ENCODE assay signal across 27 mouse cellular contexts in the genomic region with DNA sequence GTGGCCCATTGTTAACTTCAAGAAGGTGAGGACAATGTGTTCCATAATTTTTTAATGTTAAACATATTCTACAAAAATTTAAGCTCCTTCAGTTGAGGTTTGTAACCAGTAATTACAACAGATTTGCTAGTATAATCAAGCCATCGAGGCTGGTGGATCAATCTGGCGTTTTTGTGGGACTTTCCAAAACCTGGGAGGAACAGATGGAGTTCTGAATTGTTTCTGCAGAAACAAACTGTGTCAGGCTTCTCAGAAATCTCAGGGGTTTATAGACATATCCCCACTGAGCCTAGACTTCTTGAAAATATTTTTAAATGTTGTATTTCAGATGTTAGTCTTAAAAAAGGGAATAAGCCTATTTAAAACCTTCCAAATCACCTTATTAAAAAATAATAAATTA. TPM values are rescaled to one million over a fixed set of nuclear protein-coding genes. Genes with fewer than 3 reads are reported as not detected.
DNase-seq lines count a peak whose midpoint lies in the region.
"Had no signal": no experiment of that assay in that cellular context is flagged by ENCODE, and none has a peak within 500 bp of the region (broad histone marks: within the 10 kb centered on the region; RNA-seq: fewer than 3 reads in every experiment).

No protein-coding gene starts in this region.

- no peaks in the 10 kb centered on the region for H3K4me1 ChIP-seq in heart, embryonic 10.5 days
- H3K4me1 ChIP-seq: embryonic facial prominence, embryonic 12.5 days; heart, embryonic 12.5 days; hindbrain, embryonic 10.5 days; intestine, embryonic 15.5 days; kidney, embryonic 15.5 days; limb, embryonic 15.5 days; midbrain, embryonic 12.5 days had no signal

- WGBS in heart, embryonic 10.5 days = 85% methylated on average over 2 of the region's 2 CpGs

- H3K27me3 ChIP-seq in heart, embryonic 10.5 days (ENCODE audit: insufficient read depth, poor library complexity, severe bottlenecking) = no peaks in the 10 kb centered on the region
- H3K27me3 ChIP-seq: embryonic facial prominence, embryonic 12.5 days; heart, embryonic 12.5 days; intestine, embryonic 15.5 days; kidney, embryonic 15.5 days; limb, embryonic 15.5 days; midbrain, embryonic 12.5 days had no signal

- DNase-seq in cerebellum, postnatal 10 days = peak; percentile 17 to 32
- DNase-seq in cerebellum, adult 18-20 months = no peak
- DNase-seq in heart, adult 11 months = peak; percentile 3
- no peak for DNase-seq in heart, embryonic 10.5 days (ENCODE audit: low spot score)
- DNase-seq in layer of hippocampus, adult 18-20 months (ENCODE audit: low spot score in 2 of 2) = peak; percentile 60 to 85
- peak; percentile 40 to 52 for DNase-seq in layer of hippocampus, postnatal 36 days
- no peak for DNase-seq in spleen, postnatal 14 days (ENCODE audit: low spot score in 2 of 2)
- DNase-seq in heart, adult 9 months (ENCODE audit: low spot score in 2 of 2) = no peak
- DNase-seq: adrenal gland, postnatal 14 days; cerebellum, adult 11-12 months; cerebellum, postnatal 25 days; heart, postnatal 10 days; kidney, postnatal 36 days; lung, embryonic 14.5 days; right cerebral cortex, postnatal 25 days; thymus, adult 2 months; thymus, postnatal 4 days had no signal

- no peaks in the 10 kb centered on the region for H3K9me3 ChIP-seq in heart, embryonic 10.5 days
- H3K9me3 ChIP-seq: intestine, embryonic 15.5 days; limb, embryonic 15.5 days had no signal

- H3K36me3 ChIP-seq in heart, embryonic 10.5 days = no peaks in the 10 kb centered on the region
- H3K36me3 ChIP-seq: embryonic facial prominence, embryonic 12.5 days; heart, embryonic 12.5 days; hindbrain, embryonic 10.5 days; intestine, embryonic 15.5 days; kidney, embryonic 15.5 days; limb, embryonic 15.5 days; midbrain, embryonic 12.5 days had no signal

- H3K4me3 ChIP-seq in heart, embryonic 10.5 days = no peak overlapping the region
- H3K4me3 ChIP-seq: embryonic facial prominence, embryonic 12.5 days; heart, embryonic 12.5 days; hindbrain, embryonic 10.5 days; intestine, embryonic 15.5 days; kidney, embryonic 15.5 days; limb, embryonic 15.5 days; midbrain, embryonic 12.5 days had no signal

- H3K27ac ChIP-seq in heart, embryonic 10.5 days = no peak overlapping the region
- H3K27ac ChIP-seq: embryonic facial prominence, embryonic 12.5 days; hindbrain, embryonic 10.5 days; intestine, embryonic 15.5 days; kidney, embryonic 15.5 days; limb, embryonic 15.5 days; liver, embryonic 14.5 days; midbrain, embryonic 12.5 days had no signal

RNA-seq across cellular contexts. Expression of gene Ppp1r3g, which starts 20.6 kb away (rescaled TPM):
- 6.2 and 7.6 TPM in 2 replicates for polyA plus RNA-seq in heart, embryonic 10.5 days (2016; fragmentation: Nextera tagmentation; extraction: Ambion mirVana)
- total RNA-seq in layer of hippocampus, adult 18-20 months (2021) = 10 to 100 TPM; 15.1 to 18.3 TPM
- 10 to 100 TPM; 10.7 to 13.6 TPM for total RNA-seq in layer of hippocampus, postnatal 36 days (2021)
- total RNA-seq: megakaryocyte, adult 5-6 weeks had no signal
- polyA plus RNA-seq: gonadal fat pad, adult 2 months; thymus, adult 2 months had no signal

RNA-seq across cellular contexts. Expression of gene Rpp40, which starts 31.8 kb away (rescaled TPM):
- polyA plus RNA-seq in heart, embryonic 10.5 days (2016; fragmentation: Nextera tagmentation; extraction: Ambion mirVana) = 16.6 and 21.9 TPM in 2 replicates
- total RNA-seq in layer of hippocampus, adult 18-20 months (2021) = 1 to 10 TPM; 6.1 to 10.0 TPM
- 1 to 10 TPM; 6.2 to 9.1 TPM for total RNA-seq in layer of hippocampus, postnatal 36 days (2021)

Comparison
In these comparisons a context has a peak if more than half of its experiments do, and no peak if none do; other contexts are left out.
1. DNase-seq: peak in cerebellum, postnatal 10 days (2 of 2), heart, adult 11 months (single experiment), layer of hippocampus, adult 18-20 months (2 of 2) and layer of hippocampus, postnatal 36 days (2 of 2); none in cerebellum, adult 18-20 months (0 of 2), heart, embryonic 10.5 days (single experiment), spleen, postnatal 14 days (0 of 2) and heart, adult 9 months (0 of 2).